Mouse (Mus musculus) gastrocnemius, adult 2 months (tissue): Measurements from ENCODE around the gene Fam43a. TPM values are rescaled to one million over a fixed set of nuclear protein-coding genes. Genes with fewer than 3 reads are reported as not detected.

Experiments used
- DNase-seq: peaks from one replicate; pipeline ENCODE4 v3.0.0; 2022
- H3K27ac ChIP-seq: fragments of 200-600 bp; 2 replicates; pipeline ENCODE4 v1.8.1; 2022; ENCODE audit warnings: mild to moderate bottlenecking
- H3K4me3 ChIP-seq: fragments of 200-600 bp; 2 replicates; pipeline ENCODE4 v1.8.1; 2022; ENCODE audit warnings: mild to moderate bottlenecking, moderate library complexity
- CTCF ChIP-seq: fragments of 200-600 bp; IDR thresholded peaks from 2 replicates; pipeline ENCODE4 v1.8.1; 2022; ENCODE audit warnings: antibody characterized with exemption, mild to moderate bottlenecking, moderate library complexity
- intact Hi-C: fragments of 180-260 bp; cut with DNase I; formaldehyde crosslinking; loops from one replicate; pipeline ENCODE4 v1.15.1; 2025
- total RNA-seq, 2 experiments: library from RNA; stranded (reverse); gene quantifications; 2 replicates each; pipeline ENCODE4 v1.2.3; 2021

The Fam43a gene
- total RNA-seq, 2 experiments from 2014 or later, result 4.7 to 6.9 TPM

DNA sequence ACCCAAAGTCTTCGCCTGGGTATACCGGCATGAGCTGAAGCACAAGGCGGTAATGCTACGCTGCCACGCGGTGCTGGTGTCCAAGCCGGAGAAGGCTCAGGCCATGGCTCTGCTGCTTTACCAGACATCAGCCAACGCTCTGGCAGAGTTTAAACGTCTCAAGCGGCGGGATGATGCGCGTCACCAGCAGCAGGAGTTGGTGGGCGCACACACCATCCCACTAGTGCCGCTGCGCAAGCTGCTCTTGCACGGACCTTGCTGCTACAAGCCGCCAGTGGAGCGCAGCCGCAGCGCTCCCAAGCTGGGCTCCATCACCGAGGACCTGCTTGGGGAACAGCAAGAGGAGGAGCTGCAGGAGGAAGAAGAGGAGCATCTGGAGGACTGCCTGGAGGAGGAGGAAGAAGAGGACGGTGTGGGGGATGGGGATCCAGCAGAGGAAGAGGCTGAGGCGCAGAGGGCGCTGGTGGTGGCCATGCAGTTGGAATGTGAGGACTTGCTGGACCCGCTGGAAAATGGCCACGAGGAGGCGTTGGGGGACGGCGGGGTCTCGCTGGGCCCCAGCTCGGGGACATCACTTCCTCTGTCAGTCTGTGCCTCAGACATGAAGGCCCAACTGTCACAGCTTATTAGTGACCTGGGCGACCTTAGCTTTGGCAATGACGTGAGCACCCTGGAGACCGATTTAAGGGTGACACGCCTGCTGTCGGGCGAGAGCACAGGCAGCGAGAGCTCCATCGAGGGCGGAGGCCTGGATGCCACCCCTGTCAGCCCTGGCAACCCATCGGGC lies 1.7 kb downstream of the Fam43a start:
- intact Hi-C loops, result loop anchor here (5.0 kb wide), 3 partner anchors 51 to 221 kb away; no protein-coding TSS in a partner anchor
- peak overlapping the region; percentile 86 for H3K4me3 ChIP-seq
- peak; percentile 68 for DNase-seq
- peak overlapping the region; percentile 93 for H3K27ac ChIP-seq
- peak; percentile 50 for TF ChIP-seq CTCF

DNA sequence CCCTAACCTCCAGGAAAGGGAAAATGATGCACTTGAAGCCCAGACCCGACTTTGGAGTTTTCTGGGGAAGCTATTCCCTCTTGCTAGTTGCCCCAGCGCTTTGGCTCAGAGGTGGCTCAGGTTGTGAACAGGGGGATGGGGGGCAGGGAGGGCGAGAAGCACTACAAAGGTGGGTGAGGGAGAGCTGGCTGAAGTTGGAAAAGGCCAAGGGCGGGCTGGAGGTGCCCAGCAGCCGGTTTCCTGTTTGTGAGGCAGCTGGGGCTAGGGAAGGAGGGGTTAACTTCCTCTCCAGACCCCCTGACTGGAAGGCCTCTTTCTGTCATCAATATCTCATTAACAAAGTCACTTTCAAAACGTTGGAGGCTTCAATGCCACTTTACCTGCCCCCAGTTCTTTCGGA lies 2.4 kb downstream of the Fam43a start:
- Histone ChIP-seq H3K4me3 (peak overlapping the region; percentile 86), H3K27ac (peak overlapping the region; percentile 93)
- peak; percentile 40 for DNase-seq
- intact Hi-C loops, result loop anchor here (5.0 kb wide), 3 partner anchors 50 to 220 kb away; no protein-coding TSS in a partner anchor
- no peak for TF ChIP-seq CTCF

DNA sequence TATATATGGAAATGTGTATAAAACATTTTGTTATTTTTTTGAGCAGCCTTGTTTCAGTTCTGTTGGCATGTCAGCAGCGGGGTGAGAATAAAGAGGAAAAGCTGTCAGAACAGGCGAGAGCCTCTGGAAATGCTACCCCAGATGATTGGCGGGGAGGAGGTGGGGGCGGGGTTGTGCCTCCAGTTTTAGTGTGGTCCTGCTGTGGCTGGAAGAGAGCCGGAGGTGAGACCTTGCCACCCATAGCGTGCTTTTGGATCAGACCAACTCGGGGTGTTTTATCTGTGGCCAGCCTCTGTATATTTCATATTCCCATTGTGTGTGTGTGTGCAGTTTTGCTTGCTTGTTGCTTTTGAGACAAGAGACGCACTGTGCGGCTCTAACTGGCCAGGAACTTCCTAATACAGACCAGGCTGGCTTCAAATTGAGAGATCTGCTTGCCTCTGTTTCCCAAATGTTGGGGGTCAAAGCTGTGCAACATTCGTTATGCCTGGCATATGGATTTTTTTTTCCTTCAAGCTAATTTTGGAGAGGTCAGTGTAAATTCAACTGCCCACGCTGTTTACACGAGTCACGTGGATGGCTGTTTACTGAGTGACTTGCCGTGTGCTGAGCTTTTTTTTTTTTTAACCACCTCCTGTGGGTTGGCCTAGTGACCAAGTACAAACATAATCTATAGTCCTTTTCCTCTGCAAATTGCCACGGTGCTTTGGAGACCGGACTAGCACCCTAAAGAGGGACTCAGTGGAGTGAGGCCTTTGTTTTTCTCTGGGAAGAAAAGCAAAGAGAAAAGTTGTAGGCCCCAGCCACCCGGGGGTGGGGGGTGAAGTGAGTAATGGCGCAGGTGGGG lies 3.4 kb downstream of the Fam43a start:
- no peak for DNase-seq
- Histone ChIP-seq H3K27ac (peak overlapping the region; percentile 93), H3K4me3 (peak overlapping the region; percentile 86)
- intact Hi-C loops, result loop anchor here (5.0 kb wide), 3 partner anchors 49 to 219 kb away; no protein-coding TSS in a partner anchor
- no peak for TF ChIP-seq CTCF

DNA sequence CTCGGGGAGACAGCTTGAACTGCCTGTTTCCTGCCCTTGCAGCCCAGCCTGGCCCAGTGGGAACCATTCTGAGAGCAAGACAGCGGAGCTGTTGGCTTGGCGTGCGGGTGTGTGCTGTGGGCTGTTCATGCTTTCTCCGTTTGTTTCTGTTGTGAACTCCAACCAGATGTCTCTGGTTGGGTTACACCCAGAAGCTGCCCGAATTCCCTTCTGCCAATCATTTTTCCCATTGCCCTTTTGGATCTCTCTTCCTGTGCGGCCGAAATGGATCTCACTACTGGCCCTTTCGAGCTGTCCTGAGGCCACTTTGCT lies 4.0 kb downstream of the Fam43a start:
- Histone ChIP-seq H3K4me3 (peak overlapping the region; percentile 86), H3K27ac (peak overlapping the region; percentile 93)
- peak; percentile 73 for DNase-seq
- intact Hi-C loops, result loop anchor here (5.0 kb wide), 3 partner anchors 49 to 219 kb away; no protein-coding TSS in a partner anchor
- TF ChIP-seq CTCF, result no peak

DNA sequence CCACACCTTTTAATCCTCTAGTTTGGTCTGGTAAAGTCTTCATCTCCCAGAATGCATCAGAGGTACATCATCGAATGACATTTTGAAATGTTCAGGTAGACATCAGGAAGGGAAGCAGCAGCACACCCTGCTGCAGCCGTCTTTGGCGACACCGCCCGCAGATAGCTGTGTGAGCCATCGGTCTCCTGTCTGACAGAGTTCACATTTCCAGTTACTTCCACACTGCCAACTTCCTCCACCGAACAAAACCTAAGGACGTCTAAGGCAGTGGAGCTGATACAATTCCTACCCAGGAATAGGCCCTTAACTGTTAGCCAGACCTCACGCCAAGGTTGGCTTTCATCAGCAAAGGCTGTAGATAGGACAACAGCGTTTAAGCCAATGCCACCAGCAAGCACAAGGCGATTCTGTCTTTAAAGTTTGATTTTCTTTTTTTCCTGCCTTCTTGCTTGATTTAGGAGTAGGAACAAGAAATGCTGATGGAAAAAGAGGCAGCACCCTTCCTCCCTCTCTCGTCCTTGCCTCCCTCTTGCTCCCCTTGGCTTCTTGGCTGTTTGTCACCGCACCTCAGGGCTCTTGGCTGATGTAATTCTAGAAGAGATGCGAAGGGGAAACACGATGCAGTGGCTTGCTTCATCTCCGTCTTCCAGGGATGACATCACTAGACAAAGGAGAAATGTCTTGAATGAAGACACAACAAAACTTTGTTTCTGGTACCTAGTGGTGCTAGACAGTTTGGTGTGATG lies 4.7 kb downstream of the Fam43a start:
- peak overlapping the region; percentile 93 for H3K27ac ChIP-seq
- DNase-seq, result peak; percentile 22
- TF ChIP-seq CTCF, result no peak
- peak overlapping the region; percentile 86 for H3K4me3 ChIP-seq
- intact Hi-C loops, result loop anchor here (5.0 kb wide), 3 partner anchors 48 to 218 kb away; no protein-coding TSS in a partner anchor

DNA sequence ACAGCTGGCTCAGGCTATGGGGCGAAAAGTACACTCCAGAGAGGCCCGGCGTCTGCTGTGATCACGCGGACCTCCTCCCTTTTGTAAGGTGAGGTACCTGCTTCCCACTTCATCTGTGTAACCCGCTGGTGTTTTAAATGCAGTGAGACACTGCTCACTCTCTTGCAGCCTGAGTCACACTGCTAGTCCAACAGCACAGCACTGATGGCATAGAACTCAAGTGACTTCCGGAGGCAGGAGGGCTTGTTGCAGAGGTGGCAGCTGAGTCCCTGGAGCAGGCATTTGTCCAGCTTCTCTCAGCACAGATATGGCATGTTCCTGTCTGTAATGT lies 5.2 kb downstream of the Fam43a start:
- intact Hi-C loops, result loop anchor here (5.0 kb wide), 3 partner anchors 48 to 218 kb away; no protein-coding TSS in a partner anchor
- peak; percentile 21 for DNase-seq
- peak overlapping the region; percentile 93 for H3K27ac ChIP-seq
- no peak for TF ChIP-seq CTCF
- H3K4me3 ChIP-seq, result peak overlapping the region; percentile 86; the same call in 1 of the 2 replicates

DNA sequence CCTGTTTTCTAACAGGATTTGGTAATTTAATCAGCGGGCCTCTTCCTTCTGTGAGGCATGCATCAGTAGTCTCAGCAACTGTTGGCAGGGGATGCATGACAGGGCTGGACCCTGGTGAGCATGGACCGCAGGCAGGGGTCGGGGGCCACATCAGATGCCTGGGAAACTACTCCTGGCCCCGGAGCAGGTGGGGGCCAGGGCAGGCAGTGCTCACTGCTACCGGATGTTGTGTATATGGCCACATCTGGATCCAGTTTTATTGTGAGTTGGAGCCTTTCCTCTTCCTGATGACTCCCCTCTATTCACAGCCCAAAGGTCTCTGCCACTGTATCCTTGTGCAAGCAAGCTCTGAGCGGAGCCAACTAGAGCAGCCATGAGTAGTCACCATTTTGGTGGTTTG lies 6.0 kb downstream of the Fam43a start:
- no peak overlapping the region for H3K4me3 ChIP-seq
- no peak for TF ChIP-seq CTCF
- intact Hi-C loops, result no loop called here
- peak; percentile 23 for DNase-seq
- peak overlapping the region; percentile 51 for H3K27ac ChIP-seq

DNA sequence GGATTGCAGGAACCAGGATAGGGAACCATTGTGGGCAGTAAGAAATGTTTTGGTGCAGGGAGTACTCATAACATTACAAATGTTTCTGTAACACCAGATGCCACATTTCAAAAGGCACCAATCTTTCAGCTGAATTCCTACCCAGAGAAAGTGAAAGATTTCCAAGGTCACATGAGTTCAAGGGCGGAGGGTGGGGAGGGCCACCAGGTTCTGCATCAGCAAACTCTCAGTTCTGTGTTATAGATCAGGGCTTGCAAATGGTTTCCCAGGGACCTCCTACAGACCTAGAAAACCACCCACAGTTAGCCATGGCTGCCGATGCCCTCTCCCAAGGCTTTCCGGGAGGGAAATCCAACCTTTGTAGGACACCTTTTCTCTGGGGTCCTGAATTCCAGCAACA lies 8.3 kb downstream of the Fam43a start:
- TF ChIP-seq CTCF, result no peak
- intact Hi-C loops, result no loop called here
- Histone ChIP-seq H3K4me3 (no peak overlapping the region), H3K27ac (no peak overlapping the region)
- DNase-seq, result no peak

DNA sequence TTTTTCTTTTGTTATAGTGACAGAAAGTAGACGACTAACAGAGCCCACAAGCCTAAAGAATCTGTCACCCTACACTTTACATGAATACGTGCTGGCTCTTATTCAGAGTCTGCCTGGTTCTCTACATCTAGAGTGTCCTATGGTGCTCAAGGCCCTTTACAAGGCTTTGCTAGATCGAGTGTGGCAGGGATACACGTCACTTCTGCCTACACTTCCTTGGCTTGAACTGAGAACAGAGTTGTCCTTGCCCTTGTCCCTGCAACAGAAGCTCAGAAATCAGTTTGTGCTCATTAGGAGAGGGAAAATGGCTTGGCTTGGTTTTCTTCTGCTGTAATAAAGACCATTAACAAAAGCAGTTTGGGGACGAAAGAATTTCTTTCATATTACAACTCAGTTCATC lies 11.8 kb downstream of the Fam43a start:
- no peak for DNase-seq
- intact Hi-C loops, result loop anchor here (5.0 kb wide), 1 partner anchor 61 kb away; no protein-coding TSS in a partner anchor
- Histone ChIP-seq H3K4me3 (no peak overlapping the region), H3K27ac (no peak overlapping the region)
- TF ChIP-seq CTCF, result no peak

DNA sequence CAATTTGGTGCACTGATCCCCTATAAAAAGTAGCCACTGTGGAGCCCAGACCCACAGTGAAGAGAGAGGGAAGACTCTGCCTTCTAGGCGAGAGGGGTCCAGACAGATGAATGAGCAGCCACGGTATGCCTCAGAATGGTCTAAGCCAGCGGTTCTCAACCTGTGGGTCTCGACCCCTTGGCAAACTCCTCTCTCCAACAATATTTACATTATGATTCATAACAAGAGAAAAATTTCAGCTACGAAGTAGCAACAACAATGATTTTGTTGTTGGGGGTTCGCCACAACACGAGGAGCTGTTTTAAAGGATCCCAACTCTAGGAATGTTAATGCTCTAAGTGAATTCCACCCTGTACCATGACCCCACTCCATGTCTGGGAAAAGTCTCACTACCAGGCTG lies 13.6 kb downstream of the Fam43a start:
- Histone ChIP-seq H3K4me3 (no peak overlapping the region), H3K27ac (no peak overlapping the region)
- intact Hi-C loops, result loop anchor here (5.0 kb wide), 1 partner anchor 59 kb away; no protein-coding TSS in a partner anchor
- TF ChIP-seq CTCF, result no peak
- DNase-seq, result no peak

DNA sequence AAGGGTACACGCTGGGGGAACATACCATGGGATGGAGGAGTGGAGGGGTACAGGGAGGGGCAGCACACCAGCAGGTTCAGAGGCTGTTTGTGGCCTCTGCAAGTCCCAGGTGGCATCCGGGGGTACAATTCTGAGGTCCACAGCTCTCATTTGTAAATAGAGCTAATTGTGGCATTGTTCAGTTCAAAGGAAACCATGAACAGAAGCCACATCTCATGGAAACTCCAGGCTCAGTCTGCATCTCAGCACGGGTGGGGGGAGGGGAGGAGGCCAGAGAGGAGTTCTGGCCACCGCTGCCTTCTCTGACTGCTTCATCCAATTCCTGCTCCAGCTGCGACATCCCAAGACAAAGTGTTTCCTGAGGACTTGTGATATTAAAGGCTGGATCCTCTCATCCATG lies 14.6 kb downstream of the Fam43a start:
- H3K27ac ChIP-seq, result no peak overlapping the region
- TF ChIP-seq CTCF, result no peak
- H3K4me3 ChIP-seq, result no peak overlapping the region
- no peak for DNase-seq
- intact Hi-C loops, result loop anchor here (5.0 kb wide), 1 partner anchor 58 kb away; no protein-coding TSS in a partner anchor

DNA sequence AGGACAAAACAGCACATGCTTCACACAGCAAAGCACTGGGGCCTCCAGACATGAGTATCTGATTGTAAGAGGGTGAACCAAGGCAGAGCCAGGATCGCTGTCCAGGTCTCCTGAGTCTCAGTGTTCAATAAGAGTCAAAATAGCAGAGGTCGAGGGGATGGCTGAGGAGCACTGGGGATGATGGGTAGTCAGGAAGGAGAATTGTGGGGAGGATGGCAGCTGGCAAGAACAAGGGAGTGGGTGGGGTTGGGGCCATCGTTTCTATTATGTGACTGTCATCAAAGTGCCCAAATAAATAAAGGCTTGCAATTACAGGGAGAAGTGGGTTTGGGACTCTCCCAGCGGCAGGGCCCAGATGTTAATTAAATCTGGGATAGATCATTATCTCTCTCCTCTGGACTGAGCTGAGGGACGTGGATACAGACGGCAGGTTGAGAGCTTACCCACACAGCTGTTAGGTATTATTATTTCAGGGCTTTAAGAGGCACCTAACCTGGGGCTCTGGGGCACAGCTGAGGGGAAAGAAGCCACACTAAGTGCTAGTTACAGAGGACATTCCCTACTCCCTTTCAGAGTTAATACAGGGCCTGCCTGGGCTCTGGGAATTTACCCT lies 15.3 kb downstream of the Fam43a start:
- no peak overlapping the region for H3K4me3 ChIP-seq
- intact Hi-C loops, result loop anchor here (5.0 kb wide), 1 partner anchor 57 kb away; no protein-coding TSS in a partner anchor
- no peak for TF ChIP-seq CTCF
- no peak overlapping the region for H3K27ac ChIP-seq
- DNase-seq, result no peak
